Mouse (Mus musculus) heart, embryonic 14.5 days (tissue): ENCODE data around the gene Paics. TPM values are rescaled to one million over a fixed set of nuclear protein-coding genes. Genes with fewer than 3 reads are reported as not detected.

Source experiments
- ATAC-seq: fragments of 200-750 bp; cut with Nextera tagmentation; 2 replicates; pipeline ENCODE4 v1.8.0; 2017; ENCODE audit warnings: low read depth, moderate TSS enrichment; ENCODE audit not compliant: insufficient number of reproducible peaks, insufficient read depth, low FRiP score
- H3K27ac ChIP-seq, 2 experiments: fragments of 200-500 bp in 1 of 2; fragments of 300-500 bp in 1 of 2; sonication (generic) in 1 of 2; replicated peaks in 1 of 2; 2 replicates each; pipeline ENCODE4 v1.5.1; 2012 to 2014; ENCODE audit warnings: low read depth in 2 of 2, low read length in 2 of 2, control low read depth in 1 of 2, mild to moderate bottlenecking in 1 of 2, mixed read lengths in 1 of 2; ENCODE audit not compliant: control insufficient read depth in 1 of 2, insufficient read depth in 1 of 2
- H3K27me3 ChIP-seq: fragments of 300-500 bp; sonication (generic); 2 replicates; pipeline ENCODE4 v1.6.1; 2014; ENCODE audit warnings: mild to moderate bottlenecking, low read length, control low read depth; ENCODE audit not compliant: control insufficient read depth, insufficient read depth
- H3K36me3 ChIP-seq: fragments of 300-500 bp; sonication (generic); 2 replicates; pipeline ENCODE4 v1.6.1; 2014; ENCODE audit warnings: mild to moderate bottlenecking, control low read depth, low read length, mixed read lengths; ENCODE audit not compliant: control insufficient read depth, insufficient read depth
- H3K4me1 ChIP-seq, 2 experiments: fragments of 200-500 bp in 1 of 2; fragments of 300-500 bp in 1 of 2; sonication (generic) in 1 of 2; 2 replicates each; pipeline ENCODE4 v1.6.1; 2012 to 2014; ENCODE audit warnings: low read length in 2 of 2, control low read depth in 1 of 2, mixed read lengths in 1 of 2; ENCODE audit not compliant: control insufficient read depth in 2 of 2, insufficient read depth in 2 of 2
- H3K4me2 ChIP-seq: fragments of 300-500 bp; sonication (generic); 2 replicates; pipeline ENCODE4 v1.6.1; 2014; ENCODE audit warnings: mild to moderate bottlenecking, low read length
- H3K4me3 ChIP-seq, 2 experiments: fragments of 200-500 bp in 1 of 2; fragments of 300-500 bp in 1 of 2; sonication (generic) in 1 of 2; 2 replicates each; pipeline ENCODE4 v1.5.1; 2012 to 2014; ENCODE audit warnings: low read length in 2 of 2, mild to moderate bottlenecking in 2 of 2, control low read depth in 1 of 2, low read depth in 1 of 2, moderate library complexity in 1 of 2; ENCODE audit not compliant: control insufficient read depth in 1 of 2, insufficient read depth in 1 of 2
- H3K9ac ChIP-seq: fragments of 300-500 bp; sonication (generic); 2 replicates; pipeline ENCODE4 v1.6.1; 2014; ENCODE audit warnings: mild to moderate bottlenecking, low read length
- H3K9me3 ChIP-seq: fragments of 300-500 bp; sonication (generic); 2 replicates; pipeline ENCODE4 v1.6.1; 2016; ENCODE audit warnings: low read length, control low read depth; ENCODE audit not compliant: control insufficient read depth
- WGBS: fragments of 180-500 bp; shearing (Covaris S2); extraction: QIAGEN DNeasy Blood & Tissue Kit; methylation state at CpG from one replicate; pipeline ENCODE4 v1.1.7; 2014; 5-methylcytosine and 5-hydroxymethylcytosine counted together
- polyA plus RNA-seq: library from polyadenylated mRNA; unstranded; fragments of >200 nt; fragmentation: Nextera tagmentation; extraction: Ambion mirVana; gene quantifications from 2 replicates; pipeline ENCODE4 v1.2.1, GENCODE M21; 2014

Paics gene
- polyA plus RNA-seq, 1 experiment from 2014 or later = 231 TPM

DNA sequence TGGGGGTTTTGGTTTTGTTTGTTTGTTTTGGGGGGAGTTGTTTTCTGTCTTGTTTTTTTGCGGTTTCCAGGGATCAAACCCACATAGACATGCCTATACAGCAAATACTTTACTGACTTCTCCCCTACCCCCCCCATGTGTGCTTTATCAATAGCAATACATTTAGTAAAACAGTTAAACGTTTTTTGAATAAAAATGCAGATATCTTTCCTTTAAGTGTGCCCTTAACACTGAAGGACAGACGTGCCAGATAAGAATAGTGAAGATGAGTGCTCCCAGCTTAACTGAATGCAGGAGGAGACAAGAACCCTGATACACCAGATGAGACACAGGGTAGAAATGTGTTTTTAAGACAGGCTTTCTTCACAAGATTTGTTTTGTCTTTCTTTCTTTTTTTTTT is 60.0 kb downstream of the Paics start:
- H3K9ac ChIP-seq = no peak overlapping the region
- no peak overlapping the region for H3K27ac ChIP-seq
- H3K4me2 ChIP-seq = no peak overlapping the region
- no peaks in the 10 kb centered on the region; a peak in 1 of 4 replicates for H3K4me1 ChIP-seq
- no peaks in the 10 kb centered on the region for H3K36me3 ChIP-seq
- 49% methylated on average over 3 of the region's 3 CpGs for WGBS
- H3K9me3 ChIP-seq = no peaks in the 10 kb centered on the region
- no peaks in the 10 kb centered on the region for H3K27me3 ChIP-seq
- ATAC-seq = no peak
- no peak overlapping the region for H3K4me3 ChIP-seq

- Histone ChIP-seq H3K27me3 (no peaks in the 10 kb centered on the region), H3K27ac (no peak overlapping the region), H3K9ac (no peak overlapping the region), H3K4me1 (no peaks in the 10 kb centered on the region; a peak in 1 of 4 replicates), H3K4me3 (no peak overlapping the region), H3K9me3 (no peaks in the 10 kb centered on the region), H3K4me2 (no peak overlapping the region), H3K36me3 (no peaks in the 10 kb centered on the region)
- 63% methylated on average over 3 of the region's 3 CpGs for WGBS
- no peak for ATAC-seq
These were observed 62.1 kb downstream of the Paics start for GRCm38 (mm10) chr5:77013171-77013570.

GRCm38 (mm10) chr5:77015544-77016482 is 64.7 kb downstream of the Paics start, which contains the start of gene Thegl:
Gene Thegl, plus strand, starts transcription at chr5:77016023.
- H3K9ac ChIP-seq = peak within 1 kb of the TSS; percentile 59

More at GRCm38 (mm10) chr5:77015544-77016482, 64.7 kb downstream of the Paics start, which contains the start of gene Thegl:
- peak; percentile 93 for ATAC-seq
- H3K36me3 ChIP-seq = no peaks in the 10 kb centered on the region
- peak within 1 kb of the TSS; percentile 93 for H3K4me2 ChIP-seq
- H3K4me3 ChIP-seq = peak within 1 kb of the TSS; percentile 49 to 56
- 11% methylated on average over 57 of the region's 57 CpGs for WGBS
- no peak within 1 kb of the TSS for H3K27ac ChIP-seq
- no peaks in the 10 kb centered on the region; a peak in 1 of 4 replicates for H3K4me1 ChIP-seq
- no peaks in the 10 kb centered on the region for H3K27me3 ChIP-seq
- H3K9me3 ChIP-seq = no peaks in the 10 kb centered on the region

Other genes starting within 250 kb of the Paics start
- gene Aasdh, start 45.8 kb upstream of the Paics start, polyA plus RNA-seq = 17.8 and 19.1 TPM in 2 replicates
- 23.8 and 26.4 TPM in 2 replicates for gene Ppat, start 271 bp downstream of the Paics start, polyA plus RNA-seq
- gene Srp72, start 23.4 kb downstream of the Paics start, polyA plus RNA-seq = 49.8 and 53.7 TPM in 2 replicates
- gene Arl9, start 52.7 kb downstream of the Paics start, polyA plus RNA-seq = not detected in 2 replicates
- not detected in 2 replicates for gene Thegl, start 64.7 kb downstream of the Paics start, polyA plus RNA-seq
- 30.1 and 34.0 TPM in 2 replicates for gene Hopx, start 163.8 kb downstream of the Paics start, polyA plus RNA-seq